Mouse (Mus musculus) liver, embryonic 14.5 days (tissue): ENCODE results near the gene Ube2cbp. TPM values are rescaled to one million over a fixed set of nuclear protein-coding genes. Genes with fewer than 3 reads are reported as not detected.

Experiments used
- ATAC-seq: fragments of 200-750 bp; cut with Nextera tagmentation; 2 replicates; pipeline ENCODE4 v1.8.0; 2017; ENCODE audit warnings: moderate number of reproducible peaks, mild to moderate bottlenecking, moderate library complexity; ENCODE audit not compliant: insufficient read depth
- DNase-seq, 3 experiments: peaks; one replicate each; pipeline ENCODE4 v3.0.0-alpha.2; 2012 to 2013; ENCODE audit warnings: low read depth in 3 of 3, low spot score in 3 of 3
- H3K27ac ChIP-seq: fragments of 300-500 bp; sonication (generic); 2 replicates; pipeline ENCODE4 v1.5.1; 2014; ENCODE audit warnings: moderate library complexity, mild to moderate bottlenecking, control low read depth, inconsistent platforms
- H3K27me3 ChIP-seq: fragments of 300-500 bp; sonication (generic); 2 replicates; pipeline ENCODE4 v1.6.1; 2014; ENCODE audit warnings: mild to moderate bottlenecking, low read length, moderate library complexity; ENCODE audit not compliant: control insufficient read depth, insufficient read depth
- H3K36me3 ChIP-seq: fragments of 300-500 bp; sonication (generic); replicated peaks from 2 replicates; pipeline ENCODE4 v1.6.1; 2014; ENCODE audit warnings: low read depth; ENCODE audit not compliant: control insufficient read depth, insufficient read depth
- H3K4me1 ChIP-seq, 2 experiments: fragments of 200-500 bp in 1 of 2; fragments of 300-500 bp in 1 of 2; sonication (generic) in 1 of 2; replicated peaks; 2 replicates each; pipeline ENCODE4 v1.6.1; 2012 to 2014; ENCODE audit warnings: antibody characterized with exemption in 1 of 2, inconsistent platforms in 1 of 2, low read length in 1 of 2; ENCODE audit not compliant: control insufficient read depth in 2 of 2, insufficient read depth in 2 of 2
- H3K4me2 ChIP-seq: fragments of 300-500 bp; sonication (generic); 2 replicates; pipeline ENCODE4 v1.6.1; 2014; ENCODE audit warnings: low read depth, mild to moderate bottlenecking, control low read depth, moderate library complexity
- H3K4me3 ChIP-seq, 2 experiments: fragments of 200-500 bp in 1 of 2; fragments of 300-500 bp in 1 of 2; sonication (generic) in 1 of 2; 2 replicates each; pipeline ENCODE4 v1.5.1; 2012 to 2014; ENCODE audit warnings: low read depth in 2 of 2, low read length in 2 of 2, mild to moderate bottlenecking in 2 of 2, control low read depth in 1 of 2, inconsistent platforms in 1 of 2, moderate library complexity in 1 of 2; ENCODE audit not compliant: insufficient read depth in 1 of 2
- H3K9ac ChIP-seq: fragments of 300-500 bp; sonication (generic); replicated peaks from 2 replicates; pipeline ENCODE4 v1.6.1; 2014; ENCODE audit warnings: mild to moderate bottlenecking, control low read depth, moderate library complexity
- H3K9me3 ChIP-seq: fragments of 300-500 bp; sonication (generic); 2 replicates; pipeline ENCODE4 v1.6.1; 2016; ENCODE audit warnings: low read length, mixed read lengths; ENCODE audit not compliant: control insufficient read depth
- CTCF ChIP-seq: IDR thresholded peaks from 2 replicates; pipeline ENCODE4 v1.5.1; 2016; ENCODE audit warnings: antibody characterized with exemption, low read depth, control low read depth
- EP300 ChIP-seq: IDR thresholded peaks from 2 replicates; pipeline ENCODE4 v1.6.1; 2016; ENCODE audit warnings: antibody characterized with exemption, low read depth
- WGBS: fragments of 180-500 bp; shearing (Covaris S2); extraction: QIAGEN DNeasy Blood & Tissue Kit; methylation state at CpG from one replicate; pipeline ENCODE4 v1.1.7; 2014; ENCODE audit not compliant: insufficient replicate concordance; 5-methylcytosine and 5-hydroxymethylcytosine counted together
- polyA plus RNA-seq, 2 experiments: library from polyadenylated mRNA; depleted of rRNA in 1 of 2; stranded (reverse) in 1 of 2; unstranded in 1 of 2; fragments of >200 nt; fragmentation: Nextera tagmentation in 1 of 2; extraction: Ambion mirVana in 1 of 2; gene quantifications; 2 replicates each; pipeline versions ENCODE4 v1.2.1 to v1.2.3; 2012 to 2014

Gene Ube2cbp
- polyA plus RNA-seq, 2 experiments = 1.5 to 2.3 TPM

GRCm38 (mm10) chr9:86496261-86496660 lies 31.5 kb upstream of the Ube2cbp start:
- Histone ChIP-seq H3K27ac (no peak overlapping the region), H3K36me3 (no peaks in the 10 kb centered on the region), H3K27me3 (no peaks in the 10 kb centered on the region), H3K9me3 (no peaks in the 10 kb centered on the region), H3K4me1 (peaks cover 0 to 3% of the 10 kb centered on the region in 2 experiments; a peak in 2 of 4 replicates), H3K4me2 (no peak overlapping the region), H3K9ac (no peak overlapping the region), H3K4me3 (no peak overlapping the region)
- no peak for ATAC-seq
- TF ChIP-seq CTCF (no peak), EP300 (no peak)
- DNase-seq = no peak
- WGBS = 87% methylated on average over 4 of the region's 4 CpGs

DNA sequence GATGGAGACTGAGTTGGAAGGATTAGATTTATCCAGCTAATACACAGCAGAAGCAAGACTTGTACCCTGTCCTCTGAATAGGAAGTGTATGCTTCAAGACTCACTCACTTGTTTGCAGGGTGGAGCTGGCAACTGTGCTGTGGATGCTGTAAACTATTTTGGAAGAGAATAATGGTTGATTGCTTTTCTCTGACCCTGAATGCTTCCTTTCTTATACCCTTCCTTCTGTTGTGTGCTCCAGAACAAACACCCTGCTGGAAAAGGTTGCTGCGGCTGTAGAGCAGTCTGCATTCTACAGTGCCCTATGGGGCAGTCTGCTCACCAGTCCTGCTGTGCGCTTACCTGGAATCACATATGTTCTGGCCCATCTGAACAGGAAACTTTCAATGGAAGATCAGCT lies 27.0 kb upstream of the Ube2cbp start:
- H3K36me3 ChIP-seq = no peaks in the 10 kb centered on the region
- H3K4me1 ChIP-seq = no peaks in the 10 kb centered on the region
- no peak for TF ChIP-seq CTCF
- no peak for TF ChIP-seq EP300
- H3K9me3 ChIP-seq = no peaks in the 10 kb centered on the region
- no peak for ATAC-seq
- no peak for DNase-seq
- H3K27ac ChIP-seq = no peak overlapping the region
- 81% methylated on average over 2 of the region's 2 CpGs for WGBS
- no peak overlapping the region for H3K4me3 ChIP-seq
- H3K4me2 ChIP-seq = no peak overlapping the region
- no peaks in the 10 kb centered on the region for H3K27me3 ChIP-seq
- no peak overlapping the region for H3K9ac ChIP-seq

- Histone ChIP-seq H3K4me1 (no peaks in the 10 kb centered on the region), H3K9me3 (no peaks in the 10 kb centered on the region), H3K27me3 (no peaks in the 10 kb centered on the region), H3K4me2 (no peak overlapping the region), H3K27ac (no peak overlapping the region), H3K9ac (no peak overlapping the region), H3K36me3 (no peaks in the 10 kb centered on the region), H3K4me3 (no peak overlapping the region)
- no peak for TF ChIP-seq EP300
- TF ChIP-seq CTCF = no peak
- WGBS = 68% methylated on average over 1 of the region's 1 CpGs
- ATAC-seq = no peak
- no peak for DNase-seq
Observed at GRCm38 (mm10) chr9:86482236-86482635, 17.5 kb upstream of the Ube2cbp start.

DNA sequence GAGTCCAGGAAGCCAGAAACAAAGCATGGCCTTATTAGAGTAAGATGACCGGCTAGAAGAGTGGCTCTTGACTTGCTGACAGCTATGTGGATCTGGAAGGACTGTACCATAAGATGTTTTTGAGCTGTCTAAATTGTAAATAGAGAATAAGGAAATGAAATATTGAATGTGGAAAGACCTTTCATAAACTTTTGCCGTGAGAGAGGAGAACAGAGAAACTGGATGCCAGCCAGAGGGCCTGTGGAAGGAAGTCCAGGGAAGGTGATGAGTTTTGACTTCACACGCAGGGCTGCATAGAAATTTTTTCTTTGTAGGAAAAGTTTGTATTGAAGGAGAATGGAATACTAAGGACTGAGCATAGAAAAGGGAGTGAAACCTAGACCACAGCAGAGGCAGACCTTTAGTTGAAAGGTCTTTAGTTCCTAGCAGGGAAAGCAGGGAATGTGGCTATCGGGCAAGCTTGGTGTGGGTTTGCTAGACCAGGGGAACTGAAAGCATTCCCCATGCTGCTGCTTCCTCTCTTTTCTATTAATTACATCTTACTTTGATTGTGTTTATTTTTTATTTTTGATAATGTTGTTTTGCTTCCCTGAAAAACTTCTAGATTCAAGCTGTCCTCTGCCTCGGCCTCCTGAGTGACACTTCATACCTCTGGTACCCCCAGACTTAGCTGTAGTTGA lies 13.8 kb upstream of the Ube2cbp start:
- Histone ChIP-seq H3K4me3 (no peak overlapping the region), H3K27me3 (no peaks in the 10 kb centered on the region), H3K9me3 (no peaks in the 10 kb centered on the region), H3K4me1 (peaks cover 0 to 7% of the 10 kb centered on the region in 2 experiments; a peak in 2 of 4 replicates), H3K36me3 (no peaks in the 10 kb centered on the region), H3K27ac (no peak overlapping the region), H3K9ac (no peak overlapping the region), H3K4me2 (no peak overlapping the region)
- 76% methylated on average over 5 of the region's 5 CpGs for WGBS
- DNase-seq (no peak), ATAC-seq (no peak)
- TF ChIP-seq CTCF (no peak), EP300 (no peak)

DNA sequence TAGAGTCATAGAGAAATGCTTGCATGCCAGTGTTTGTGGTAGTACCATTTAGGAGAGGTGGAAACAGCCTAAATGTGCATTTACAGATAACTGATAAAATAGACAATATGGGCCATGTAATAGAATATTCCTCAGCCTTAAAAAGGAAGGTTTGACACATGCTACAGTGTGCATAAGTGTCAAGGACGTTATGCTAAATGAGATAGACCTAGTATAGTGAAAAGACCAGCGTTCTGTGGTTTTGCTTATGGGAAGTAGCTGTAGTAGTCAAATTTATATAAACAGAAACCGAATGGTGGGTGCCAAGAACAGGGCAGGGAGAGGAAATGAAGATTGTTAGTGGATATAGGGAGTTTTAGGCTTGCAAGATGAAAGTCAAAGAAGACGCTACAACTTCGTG lies 12.0 kb upstream of the Ube2cbp start:
- DNase-seq (no peak), ATAC-seq (peak; percentile 60)
- peaks cover 0 to 7% of the 10 kb centered on the region in 2 experiments; a peak in 2 of 4 replicates for H3K4me1 ChIP-seq
- WGBS = 30% methylated on average over 5 of the region's 5 CpGs
- H3K9me3 ChIP-seq = no peaks in the 10 kb centered on the region
- TF ChIP-seq EP300 = no peak
- no peak for TF ChIP-seq CTCF
- no peaks in the 10 kb centered on the region for H3K36me3 ChIP-seq
- H3K4me2 ChIP-seq = no peak overlapping the region
- no peak overlapping the region for H3K9ac ChIP-seq
- H3K4me3 ChIP-seq = no peak overlapping the region
- H3K27me3 ChIP-seq = no peaks in the 10 kb centered on the region
- H3K27ac ChIP-seq = no peak overlapping the region
